Mouse (Mus musculus) megakaryocyte, embryonic 14.5 days (primary cell): ENCODE data around the gene Tmem191c.

Source experiments
- FLI1 ChIP-seq: IDR thresholded peaks from 2 replicates; pipeline ENCODE4 v1.6.1; 2012; ENCODE audit warnings: low read length, inconsistent platforms, mixed read lengths
- GATA1 ChIP-seq: IDR thresholded peaks from 3 replicates; pipeline ENCODE4 v1.6.1; 2012; ENCODE audit warnings: mixed read lengths, low read length, inconsistent platforms, borderline replicate concordance

DNA sequence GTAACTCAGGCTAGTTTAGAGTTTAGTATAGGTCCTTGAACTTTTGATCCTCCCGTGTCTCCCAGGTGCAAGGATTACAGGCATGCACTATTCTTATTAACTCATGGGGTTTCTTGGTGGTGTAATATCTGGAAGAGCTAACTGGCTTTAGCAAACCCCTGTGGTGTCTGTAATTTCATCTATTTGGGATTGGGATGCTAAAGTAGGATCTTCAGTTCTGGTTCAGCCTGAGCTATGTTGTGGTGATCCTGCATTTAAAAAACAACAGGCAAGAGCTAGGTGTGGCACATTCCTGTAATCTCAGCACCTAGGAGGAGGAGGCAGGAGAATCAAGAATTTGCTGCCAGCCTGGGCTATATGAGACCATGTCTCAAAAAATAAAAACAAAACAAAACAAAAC is 30.9 kb upstream of the Tmem191c start:
- TF ChIP-seq GATA1, result no peak
- TF ChIP-seq FLI1, result no peak
